Mouse (Mus musculus) embryonic facial prominence, embryonic 10.5 days (tissue): ENCODE data around the gene Ermap. TPM values are rescaled to one million over a fixed set of nuclear protein-coding genes. Genes with fewer than 3 reads are reported as not detected.

Source experiments
- DNase-seq: peaks from one replicate; pipeline ENCODE4 v3.0.0-alpha.2; 2017; ENCODE audit warnings: low spot score
- H3K27ac ChIP-seq: fragments of 300-500 bp; sonication (generic); replicated peaks from 2 replicates; pipeline ENCODE4 v1.5.1; 2016; ENCODE audit warnings: mild to moderate bottlenecking
- H3K27me3 ChIP-seq: fragments of 300-500 bp; sonication (generic); replicated peaks from 2 replicates; pipeline ENCODE4 v1.6.1; 2016; ENCODE audit warnings: low read depth, mild to moderate bottlenecking; ENCODE audit not compliant: poor library complexity, severe bottlenecking
- H3K36me3 ChIP-seq: fragments of 300-500 bp; sonication (generic); replicated peaks from 2 replicates; pipeline ENCODE4 v1.6.1; 2016; ENCODE audit warnings: mild to moderate bottlenecking, moderate library complexity
- H3K4me1 ChIP-seq: fragments of 300-500 bp; sonication (generic); 2 replicates; pipeline ENCODE4 v1.6.1; 2016
- H3K4me3 ChIP-seq: fragments of 300-500 bp; sonication (generic); 2 replicates; pipeline ENCODE4 v1.5.1; 2016; ENCODE audit warnings: mild to moderate bottlenecking, moderate library complexity
- H3K9me3 ChIP-seq: fragments of 300-500 bp; sonication (generic); 2 replicates; pipeline ENCODE4 v1.6.1; 2016; ENCODE audit warnings: mild to moderate bottlenecking
- WGBS: fragments of 180-500 bp; shearing (Covaris S2); methylation state at CpG from one replicate; pipeline ENCODE4 v1.1.7; 2016; 5-methylcytosine and 5-hydroxymethylcytosine counted together
- polyA plus RNA-seq: library from polyadenylated mRNA; unstranded; fragments of >200 nt; fragmentation: Nextera tagmentation; extraction: Ambion mirVana; gene quantifications from 2 replicates; pipeline ENCODE4 v1.2.1, GENCODE M21; 2016

Gene Ermap
- polyA plus RNA-seq, 1 experiment from 2014 or later, result 7.4 TPM

DNA sequence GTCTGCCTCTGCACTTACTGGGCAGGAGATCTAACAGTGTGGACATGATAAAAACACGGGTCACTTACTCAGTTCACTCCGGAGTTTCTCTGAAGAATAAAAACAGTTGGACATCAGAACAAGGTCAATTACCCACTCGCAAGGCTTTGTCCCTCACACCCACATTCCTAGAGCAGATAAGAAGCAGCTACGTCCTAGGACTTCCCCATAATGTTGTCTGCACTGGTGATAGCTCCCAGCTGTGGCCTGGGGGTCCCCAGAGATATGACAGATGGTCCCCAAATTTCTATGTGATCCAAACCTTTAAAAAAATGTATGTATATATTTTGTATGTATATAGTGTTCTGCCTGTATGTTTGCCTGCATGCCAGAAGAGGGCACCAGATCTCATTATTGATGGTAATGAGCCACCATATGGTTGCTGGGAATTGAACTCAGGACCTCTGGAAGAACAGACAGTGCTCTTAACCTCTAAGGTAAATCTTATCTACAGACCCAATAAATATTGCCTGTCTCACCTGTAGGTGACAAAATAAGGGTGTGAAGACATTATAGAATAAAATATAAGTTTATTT, 9.6 kb downstream of the Ermap start:
- Histone ChIP-seq H3K9me3 (no peaks in the 10 kb centered on the region), H3K4me3 (no peak overlapping the region), H3K27ac (no peak overlapping the region), H3K36me3 (no peaks in the 10 kb centered on the region), H3K27me3 (no peaks in the 10 kb centered on the region; the same call in 1 of the 2 replicates), H3K4me1 (no peaks in the 10 kb centered on the region)
- DNase-seq, result no peak
- WGBS, result 61% methylated on average over 4 of the region's 4 CpGs

DNA sequence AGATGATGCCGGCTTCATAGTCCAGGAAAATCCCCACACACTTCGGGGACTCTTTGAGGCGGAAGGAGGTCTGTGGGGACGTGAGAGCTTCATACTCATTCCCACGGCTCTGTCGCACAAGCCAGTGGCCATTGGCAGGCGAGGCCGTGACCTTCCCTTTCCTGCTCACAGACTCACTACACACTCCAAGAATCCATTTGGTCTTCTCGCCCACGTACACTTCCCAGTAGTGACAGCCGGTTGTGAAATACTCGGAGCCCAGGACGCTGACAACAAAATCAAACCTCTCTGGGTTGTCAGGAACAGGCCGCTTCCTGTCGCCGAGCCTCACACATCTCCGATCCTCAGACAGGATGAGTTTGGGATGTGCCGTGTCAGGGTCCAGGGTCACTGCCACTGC, 11.5 kb downstream of the Ermap start:
- H3K4me1 ChIP-seq, result peaks cover under 1% of the 10 kb centered on the region; the same call in 1 of the 2 replicates
- no peaks in the 10 kb centered on the region for H3K36me3 ChIP-seq
- no peak for DNase-seq
- H3K27me3 ChIP-seq, result no peaks in the 10 kb centered on the region; the same call in 1 of the 2 replicates
- 72% methylated on average over 18 of the region's 18 CpGs for WGBS
- H3K4me3 ChIP-seq, result no peak overlapping the region
- no peak overlapping the region for H3K27ac ChIP-seq
- H3K9me3 ChIP-seq, result no peaks in the 10 kb centered on the region

DNA sequence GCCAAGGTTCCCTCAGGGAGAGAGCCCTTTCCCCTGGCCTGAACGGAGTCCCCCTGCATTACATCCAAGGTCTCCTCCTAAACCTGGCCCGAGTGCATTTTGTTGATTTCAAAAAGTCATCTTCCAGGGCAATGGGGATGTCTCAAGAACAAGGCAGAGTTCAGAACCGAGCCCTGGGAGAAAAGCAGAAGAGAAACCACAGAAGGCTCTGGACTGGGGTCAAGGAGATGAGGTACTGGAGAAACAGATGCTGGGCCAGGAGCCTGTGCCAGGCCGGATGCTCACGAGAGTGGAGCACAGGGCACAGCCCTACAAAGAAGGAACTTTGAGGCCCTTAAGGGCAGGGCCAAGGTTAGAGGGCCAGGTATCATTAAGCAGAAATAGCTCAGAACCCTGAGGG, 12.1 kb downstream of the Ermap start:
- no peak overlapping the region for H3K4me3 ChIP-seq
- no peaks in the 10 kb centered on the region for H3K9me3 ChIP-seq

DNA sequence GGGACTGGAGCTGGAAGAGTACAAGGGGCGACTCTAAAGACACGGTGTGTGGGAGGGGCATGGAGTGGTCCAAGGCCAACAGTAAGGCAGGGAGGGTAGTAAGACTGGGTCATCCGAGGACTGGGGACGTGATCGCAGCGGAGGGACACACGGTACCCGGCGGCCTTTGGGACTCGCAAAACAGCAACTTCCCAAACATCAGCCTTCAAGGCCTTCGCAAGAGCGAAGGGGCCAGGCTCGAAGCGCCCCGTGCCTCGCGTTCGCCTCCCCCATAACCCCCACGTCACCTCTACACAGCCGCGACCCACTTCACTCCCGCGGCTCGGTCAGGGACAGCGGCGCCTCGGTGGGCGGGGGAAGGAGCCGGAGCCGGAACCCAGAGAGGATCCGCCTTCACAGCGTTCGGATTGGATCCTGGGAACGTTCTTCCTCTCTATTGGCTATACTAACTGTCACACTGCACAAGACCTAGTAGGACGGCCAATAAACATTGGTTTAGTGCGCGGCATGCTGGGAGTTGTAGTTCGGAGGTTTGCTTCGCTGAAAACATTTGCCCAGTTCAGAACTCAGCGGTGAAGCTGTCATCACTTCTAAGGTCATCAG, 15.9 kb downstream of the Ermap start, which contains the start of gene Zfp691:
TSS of gene Zfp691 (minus strand) at position 345 of the 603 bp plus-strand sequence.
- Histone ChIP-seq H3K36me3 (peaks cover 33% of the 10 kb centered on the region), H3K9me3 (no peaks in the 10 kb centered on the region), H3K4me3 (peak within 1 kb of the TSS; percentile 80), H3K27me3 (no peaks in the 10 kb centered on the region), H3K27ac (peak within 1 kb of the TSS; percentile 89), H3K4me1 (peaks cover 12% of the 10 kb centered on the region)
- WGBS, result under 1% methylated on average over 40 of the region's 40 CpGs
- peak; percentile 94 for DNase-seq

More for the DNA sequence above, 12.1 kb downstream of the Ermap start:
- Histone ChIP-seq H3K36me3 (no peaks in the 10 kb centered on the region), H3K27me3 (no peaks in the 10 kb centered on the region; the same call in 1 of the 2 replicates), H3K27ac (no peak overlapping the region), H3K4me1 (peaks cover 7% of the 10 kb centered on the region)
- WGBS, result 78% methylated on average over 5 of the region's 5 CpGs
- DNase-seq, result no peak

DNA sequence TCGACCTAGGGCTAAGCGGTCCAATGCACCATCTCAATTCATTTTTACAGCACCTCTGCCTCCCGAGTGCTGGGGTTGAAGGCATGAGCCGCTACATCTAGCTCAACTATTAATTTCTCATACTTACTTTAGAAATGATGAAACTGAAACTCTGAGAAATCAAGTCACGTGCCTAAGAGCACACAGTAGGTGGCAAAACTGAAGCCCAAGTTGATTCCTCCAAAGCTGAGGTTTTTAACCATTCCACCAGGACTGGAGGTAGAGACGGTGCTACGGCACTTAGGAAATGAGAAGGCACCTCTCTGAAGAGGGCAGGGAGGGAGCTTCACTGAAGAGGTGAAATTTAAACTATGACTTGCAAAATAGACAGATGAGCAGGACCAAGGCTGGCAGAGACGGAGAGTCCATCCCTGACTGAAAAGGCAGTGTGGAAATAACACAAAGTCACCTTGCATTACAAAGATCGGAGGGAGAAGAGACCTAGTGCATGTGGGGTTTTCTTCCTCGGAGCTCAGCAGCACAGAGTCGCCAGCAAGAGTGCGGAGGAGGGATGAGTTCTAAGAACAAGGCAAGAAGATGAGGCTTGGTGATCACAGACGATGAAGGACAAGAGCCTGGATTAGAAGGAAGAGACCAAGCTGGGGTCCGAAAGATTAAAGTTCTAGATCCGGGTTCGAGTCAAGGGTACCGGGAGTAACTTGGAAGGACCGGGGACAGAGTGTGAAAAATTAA, 16.7 kb downstream of the Ermap start:
- WGBS, result 49% methylated on average over 18 of the region's 18 CpGs
- Histone ChIP-seq H3K4me3 (peak overlapping the region; percentile 80), H3K36me3 (peaks cover 42% of the 10 kb centered on the region), H3K27me3 (no peaks in the 10 kb centered on the region), H3K27ac (peak overlapping the region; percentile 89), H3K4me1 (peaks cover 12% of the 10 kb centered on the region), H3K9me3 (no peaks in the 10 kb centered on the region)
- DNase-seq, result no peak

DNA sequence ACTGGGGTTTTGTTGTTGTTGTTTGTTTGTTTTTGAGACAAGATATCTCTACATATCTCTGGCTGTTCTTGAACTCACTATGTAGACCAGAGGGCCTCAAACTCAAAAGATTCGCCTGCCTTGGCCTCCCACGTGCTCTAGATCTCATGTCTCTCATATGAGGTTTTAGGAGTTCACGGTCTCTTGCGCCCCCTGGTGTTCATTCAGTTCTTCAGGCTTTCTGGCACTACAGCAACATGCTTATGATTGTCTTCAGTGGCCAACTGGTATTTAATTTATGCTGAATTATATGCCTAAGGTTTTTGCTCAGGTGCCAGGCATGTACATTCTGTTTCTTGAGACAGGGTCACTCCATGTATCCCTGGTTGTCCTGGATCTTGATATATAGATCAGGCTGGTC, 22.1 kb downstream of the Ermap start:
- WGBS, result 8% methylated on average over 4 of the region's 4 CpGs
- H3K27ac ChIP-seq, result no peak overlapping the region
- H3K36me3 ChIP-seq, result peaks cover 44% of the 10 kb centered on the region
- H3K9me3 ChIP-seq, result no peaks in the 10 kb centered on the region
- H3K27me3 ChIP-seq, result no peaks in the 10 kb centered on the region
- peaks cover 5% of the 10 kb centered on the region for H3K4me1 ChIP-seq
- peak; percentile 82 for DNase-seq
- H3K4me3 ChIP-seq, result no peak overlapping the region

DNA sequence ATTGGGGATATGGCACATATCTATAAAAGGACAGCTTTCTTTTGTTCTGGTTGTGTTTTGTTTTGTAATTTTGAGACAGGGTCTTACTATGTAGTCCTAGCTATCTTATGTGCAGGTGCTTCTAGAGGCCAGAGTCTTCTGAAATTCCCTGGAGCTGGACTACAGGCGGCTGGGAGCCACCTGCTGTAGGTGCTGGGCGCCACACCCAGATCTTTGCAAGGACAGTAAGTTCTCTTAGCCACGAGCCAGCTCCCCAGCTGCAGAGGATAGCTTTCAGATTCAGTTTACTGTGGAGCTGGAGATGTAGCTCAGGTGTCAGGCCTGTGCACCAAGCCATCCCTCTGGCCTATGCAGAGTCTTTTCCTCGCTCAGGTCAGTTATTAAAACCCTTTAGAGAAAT, 22.7 kb downstream of the Ermap start:
- Histone ChIP-seq H3K27me3 (no peaks in the 10 kb centered on the region), H3K4me1 (no peaks in the 10 kb centered on the region; the same call in 1 of the 2 replicates), H3K4me3 (no peak overlapping the region), H3K9me3 (no peaks in the 10 kb centered on the region), H3K27ac (no peak overlapping the region), H3K36me3 (peaks cover 42% of the 10 kb centered on the region)
- 77% methylated on average over 4 of the region's 4 CpGs for WGBS
- DNase-seq, result no peak

DNA sequence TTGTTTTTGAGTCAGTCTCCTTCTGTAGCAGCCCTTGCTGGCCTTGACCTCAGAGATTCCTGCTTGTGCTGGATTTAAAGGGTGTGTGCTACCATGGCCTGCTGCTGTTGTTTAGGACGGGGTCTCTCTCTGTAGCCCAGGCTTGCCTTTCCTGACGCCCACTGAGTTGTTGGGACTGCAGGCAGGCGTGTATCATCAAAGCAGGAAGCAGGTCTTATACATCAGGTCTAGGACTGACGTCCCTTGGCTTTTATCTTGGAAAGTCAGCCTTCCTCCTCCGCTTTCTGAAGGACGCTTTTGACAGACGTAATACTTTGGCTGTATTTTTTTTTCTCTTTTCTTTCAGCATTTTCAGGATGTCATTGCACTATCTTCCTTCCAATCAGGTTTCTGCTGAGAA, 23.9 kb downstream of the Ermap start:
- Histone ChIP-seq H3K27me3 (no peaks in the 10 kb centered on the region), H3K4me1 (no peaks in the 10 kb centered on the region), H3K27ac (no peak overlapping the region), H3K4me3 (no peak overlapping the region), H3K9me3 (no peaks in the 10 kb centered on the region), H3K36me3 (peaks cover 30% of the 10 kb centered on the region)
- DNase-seq, result no peak
- whole genome bisulfite sequencing, result 75% methylated on average over 7 of the region's 7 CpGs

DNA sequence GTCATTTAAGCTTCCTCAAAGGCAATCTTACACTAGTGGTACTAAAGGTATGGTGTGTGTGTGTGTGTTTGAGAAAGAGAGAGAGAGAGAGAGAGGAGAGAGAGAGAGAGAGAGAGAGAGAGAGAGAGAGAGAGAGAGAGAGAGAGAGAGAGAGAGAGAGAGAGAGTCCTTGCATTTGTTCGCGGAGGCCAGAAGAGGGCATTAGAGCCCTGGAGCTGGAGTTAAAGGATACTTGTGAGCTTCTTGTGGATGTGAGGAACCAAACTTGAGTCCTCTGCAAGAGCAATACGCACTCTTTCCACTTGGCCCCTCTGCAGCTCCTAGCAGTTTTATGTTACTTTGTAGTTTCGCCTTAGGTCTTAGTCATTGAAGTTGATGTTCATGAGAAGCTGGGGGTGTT, 26.8 kb downstream of the Ermap start:
- DNase-seq, result no peak
- Histone ChIP-seq H3K36me3 (peaks cover under 1% of the 10 kb centered on the region), H3K27me3 (no peaks in the 10 kb centered on the region), H3K27ac (no peak overlapping the region), H3K4me3 (no peak overlapping the region), H3K4me1 (no peaks in the 10 kb centered on the region), H3K9me3 (no peaks in the 10 kb centered on the region)
- 75% methylated on average over 4 of the region's 4 CpGs for WGBS

DNA sequence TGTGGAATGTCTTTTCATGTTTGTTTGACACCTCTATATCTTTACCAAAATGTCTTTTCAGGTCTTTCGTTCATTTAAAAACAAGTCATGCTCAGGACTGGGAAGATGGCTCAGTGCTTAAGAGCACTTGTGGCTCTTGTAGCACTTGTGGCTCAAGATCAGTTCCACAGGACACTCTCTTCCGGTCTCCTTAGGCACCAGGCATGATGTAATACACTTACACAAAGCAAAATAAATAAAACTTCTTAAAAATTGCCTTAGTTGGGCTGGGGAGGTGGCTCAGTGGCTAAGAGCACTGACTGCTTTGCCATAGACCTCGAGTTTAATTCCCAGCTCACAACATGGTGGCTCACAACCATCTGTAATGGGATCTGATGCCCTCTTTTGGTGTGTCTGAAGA, 28.5 kb downstream of the Ermap start:
- no peak overlapping the region for H3K27ac ChIP-seq
- 79% methylated on average over 3 of the region's 3 CpGs for WGBS
- no peaks in the 10 kb centered on the region for H3K9me3 ChIP-seq
- no peaks in the 10 kb centered on the region for H3K4me1 ChIP-seq
- no peaks in the 10 kb centered on the region for H3K36me3 ChIP-seq
- no peaks in the 10 kb centered on the region for H3K27me3 ChIP-seq
- no peak overlapping the region for H3K4me3 ChIP-seq
- DNase-seq, result no peak

DNA sequence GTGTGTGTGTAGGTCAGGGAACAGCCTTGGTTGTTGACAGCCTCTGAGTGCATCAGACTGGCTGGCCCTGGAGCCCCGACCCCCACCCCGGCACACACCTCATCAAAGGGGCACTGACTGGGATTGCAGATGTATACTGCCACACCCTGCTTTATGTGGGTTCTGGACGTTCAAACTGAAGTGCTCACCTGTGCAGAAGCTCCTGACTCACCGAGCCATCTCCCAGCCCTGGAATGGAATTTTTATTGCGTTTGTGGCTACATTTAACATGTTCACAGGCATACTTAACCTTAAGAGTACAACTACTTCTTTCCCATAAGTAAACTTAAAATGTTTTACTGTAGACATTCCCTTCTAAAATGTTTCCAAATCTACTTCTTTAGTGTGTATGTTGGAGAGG, 31.9 kb downstream of the Ermap start:
- H3K4me1 ChIP-seq, result no peaks in the 10 kb centered on the region
- 86% methylated on average over 5 of the region's 5 CpGs for WGBS
- no peak for DNase-seq
- no peaks in the 10 kb centered on the region for H3K27me3 ChIP-seq
- H3K9me3 ChIP-seq, result no peaks in the 10 kb centered on the region
- H3K4me3 ChIP-seq, result no peak overlapping the region
- no peaks in the 10 kb centered on the region for H3K36me3 ChIP-seq
- no peak overlapping the region for H3K27ac ChIP-seq

DNA sequence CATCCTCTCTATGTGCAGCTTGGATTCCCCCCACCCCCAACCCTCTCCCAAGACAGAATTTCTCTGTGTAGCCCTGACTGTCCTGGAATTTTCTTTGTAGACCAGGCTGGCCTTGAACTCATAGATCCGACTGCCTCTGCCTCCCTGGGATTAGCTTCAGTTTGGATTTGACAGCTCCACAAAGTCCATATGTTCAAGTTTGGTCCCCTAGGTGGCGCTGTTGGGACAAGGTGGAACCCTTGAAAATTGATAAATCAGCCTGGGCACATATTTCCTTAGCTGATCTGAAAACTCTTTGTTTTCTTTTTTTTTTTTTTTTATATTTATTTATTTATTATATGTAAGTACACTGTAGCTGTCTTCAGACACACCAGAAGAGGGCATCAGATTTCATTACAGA, 32.6 kb downstream of the Ermap start:
- H3K4me3 ChIP-seq, result no peak overlapping the region
- peak; percentile 62 for DNase-seq
- no peaks in the 10 kb centered on the region for H3K9me3 ChIP-seq
- no peaks in the 10 kb centered on the region for H3K36me3 ChIP-seq
- no peak overlapping the region for H3K27ac ChIP-seq
- WGBS, result 37% methylated on average over 2 of the region's 2 CpGs
- H3K27me3 ChIP-seq, result no peaks in the 10 kb centered on the region
- H3K4me1 ChIP-seq, result no peaks in the 10 kb centered on the region

DNA sequence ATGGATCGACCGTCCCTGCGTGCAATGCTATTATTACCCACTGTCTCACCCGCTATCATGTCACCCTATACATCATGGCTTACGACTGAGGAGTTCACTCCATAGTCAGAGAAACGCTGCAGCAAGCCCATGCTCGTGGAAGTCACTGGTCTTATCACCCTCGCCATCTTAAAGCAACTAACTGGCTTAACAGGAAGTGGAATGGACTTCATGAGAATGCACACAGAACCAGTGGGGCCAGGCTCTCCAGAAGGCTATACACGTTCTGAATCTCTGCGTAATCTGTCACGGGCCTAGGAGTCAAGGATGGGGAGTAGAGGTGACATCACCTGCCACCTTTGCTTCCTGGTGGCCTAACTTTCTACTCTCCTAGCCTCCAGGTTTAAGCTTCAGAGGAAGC, 41.1 kb downstream of the Ermap start:
- H3K4me3 ChIP-seq, result no peak overlapping the region
- WGBS, result 87% methylated on average over 11 of the region's 11 CpGs
- no peaks in the 10 kb centered on the region; the same call in 1 of the 2 replicates for H3K27me3 ChIP-seq
- no peaks in the 10 kb centered on the region for H3K9me3 ChIP-seq
- no peak for DNase-seq
- H3K27ac ChIP-seq, result no peak overlapping the region
- H3K36me3 ChIP-seq, result no peaks in the 10 kb centered on the region
- H3K4me1 ChIP-seq, result no peaks in the 10 kb centered on the region
